Mouse (Mus musculus) fat pad, adult 2 months (tissue): ENCODE data around the gene Alad.
"Not testable (repeated sequence)": the region's sequence is repeated elsewhere in the genome, so short reads cannot be mapped to it uniquely, and the experiment has no call there.

ENCODE experiments used
- DNase-seq: peaks from one replicate; pipeline ENCODE4 v3.0.0-alpha.2; 2011; ENCODE audit warnings: low read depth, low spot score; ENCODE audit errors: extremely low read depth

The Alad gene

DNA sequence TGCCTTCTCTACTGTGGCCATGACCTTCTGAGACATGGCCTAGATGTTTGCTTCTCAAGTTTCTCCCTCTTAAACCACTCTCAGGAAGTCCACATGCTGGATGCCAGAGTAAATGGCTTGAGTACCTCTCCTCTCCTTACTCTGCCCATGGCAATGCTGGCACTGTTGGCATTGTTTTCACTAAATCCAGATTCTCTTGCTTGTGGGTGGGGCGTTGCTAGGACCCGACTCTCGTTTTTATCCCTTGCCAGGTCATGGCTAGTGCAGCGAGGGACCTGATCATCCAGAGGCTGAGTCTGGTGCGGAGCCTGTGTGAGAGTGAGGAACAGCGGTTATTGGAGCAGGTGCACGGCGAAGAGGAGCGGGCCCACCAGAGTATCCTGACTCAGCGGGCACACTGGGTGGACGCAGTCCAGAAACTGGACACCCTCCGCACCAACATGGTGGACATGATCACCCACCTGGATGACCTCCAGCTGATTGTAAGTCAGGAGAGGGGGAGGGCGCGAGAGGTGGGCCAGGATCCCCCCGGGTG is 33.5 kb downstream of the Alad start:
- no peak for DNase-seq

DNA sequence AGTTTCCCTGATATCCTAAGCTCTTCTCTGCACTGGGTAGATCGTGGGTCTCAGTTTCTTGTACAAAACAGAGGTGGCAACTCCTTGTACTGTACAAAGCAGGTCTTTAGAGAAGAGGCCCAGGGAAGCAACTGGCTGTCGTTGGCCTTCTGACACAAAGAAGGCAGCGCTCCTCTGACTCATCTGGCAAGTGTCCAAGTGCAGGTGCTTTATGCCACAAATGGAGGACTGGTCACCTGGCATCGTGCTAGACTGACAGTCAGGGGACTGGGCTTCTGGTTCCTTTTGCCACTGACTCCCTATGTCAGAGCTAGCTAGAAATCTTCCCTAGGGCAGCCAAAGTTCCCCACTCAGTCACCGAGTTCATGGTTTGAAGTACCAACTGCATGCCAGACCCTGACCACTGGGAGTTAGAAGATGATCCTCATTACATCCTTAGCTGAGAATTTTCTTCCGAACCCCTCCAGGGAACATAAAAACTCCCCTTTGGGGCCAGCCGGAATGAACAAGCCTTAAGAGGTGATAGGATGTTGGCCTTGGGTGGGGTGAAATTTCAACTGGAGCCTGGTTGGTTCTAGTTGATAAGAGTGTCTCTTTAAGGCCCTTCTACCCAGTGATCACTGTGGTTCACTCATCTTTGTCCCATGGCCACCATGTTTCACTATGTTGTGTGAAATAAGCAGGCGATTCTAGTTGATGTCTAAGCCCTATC is 34.1 kb downstream of the Alad start:
- DNase-seq, result no peak

DNA sequence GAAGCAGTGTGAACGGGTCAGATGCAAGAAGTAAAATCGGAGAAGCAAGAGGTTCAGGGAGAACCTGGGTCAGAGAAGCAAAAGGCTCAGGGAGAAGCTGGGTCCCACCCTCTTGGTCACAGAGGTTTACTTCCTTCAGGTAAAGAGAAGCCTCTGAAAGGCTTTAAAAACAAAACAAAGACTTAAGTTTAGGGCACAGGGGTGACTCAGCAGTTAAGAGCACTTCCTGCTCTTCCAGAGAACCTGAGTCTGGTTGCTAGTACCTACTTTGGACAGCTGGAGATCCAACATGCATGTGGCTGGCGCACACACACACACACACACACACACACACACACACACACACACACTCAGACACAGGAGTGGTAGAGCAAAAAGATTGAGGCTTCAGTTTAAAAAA is 34.8 kb downstream of the Alad start:
- no peak for DNase-seq

DNA sequence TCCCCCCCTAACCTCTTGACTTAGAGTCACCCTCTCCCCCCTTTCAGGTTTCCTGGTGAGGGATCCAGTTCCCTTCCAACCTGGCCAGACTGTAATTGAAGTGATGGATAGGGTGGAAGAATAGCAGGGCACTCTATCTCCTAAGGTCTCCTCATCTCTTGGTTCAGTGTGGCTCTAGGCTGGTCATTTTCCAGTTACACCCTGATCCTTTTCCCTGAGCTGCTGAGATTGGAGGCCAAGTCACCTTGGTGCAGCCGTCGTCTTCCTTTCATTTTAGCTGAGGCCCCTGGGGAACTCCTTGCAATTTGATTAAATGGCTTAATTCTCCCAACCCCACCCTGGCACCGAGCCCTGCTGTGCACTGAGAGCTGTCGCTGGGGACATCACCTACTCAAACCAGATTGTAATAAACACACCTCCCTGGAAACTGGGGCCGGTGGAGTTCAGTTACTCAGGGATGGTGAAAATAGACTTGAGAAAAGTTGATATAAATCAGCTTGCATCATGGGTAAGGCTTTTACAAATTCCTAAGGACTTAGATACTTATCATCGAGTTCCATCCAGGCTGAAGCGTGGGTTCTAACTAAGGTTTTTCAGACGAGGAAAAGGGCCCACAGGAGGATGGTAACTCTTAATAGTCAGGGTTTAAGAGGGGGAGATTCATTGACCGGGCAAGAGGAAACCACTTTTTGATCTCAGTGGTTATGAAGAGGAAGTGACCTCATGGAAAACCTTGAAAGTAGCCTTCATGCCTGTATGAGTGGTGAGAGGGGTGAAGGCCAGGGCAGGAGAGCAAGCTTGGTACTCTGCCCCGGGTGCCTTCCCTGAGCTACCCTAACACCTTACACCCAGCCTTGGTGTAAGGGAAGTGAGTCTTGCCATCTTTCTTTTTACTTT is 38.8 kb downstream of the Alad start:
- no peak for DNase-seq

DNA sequence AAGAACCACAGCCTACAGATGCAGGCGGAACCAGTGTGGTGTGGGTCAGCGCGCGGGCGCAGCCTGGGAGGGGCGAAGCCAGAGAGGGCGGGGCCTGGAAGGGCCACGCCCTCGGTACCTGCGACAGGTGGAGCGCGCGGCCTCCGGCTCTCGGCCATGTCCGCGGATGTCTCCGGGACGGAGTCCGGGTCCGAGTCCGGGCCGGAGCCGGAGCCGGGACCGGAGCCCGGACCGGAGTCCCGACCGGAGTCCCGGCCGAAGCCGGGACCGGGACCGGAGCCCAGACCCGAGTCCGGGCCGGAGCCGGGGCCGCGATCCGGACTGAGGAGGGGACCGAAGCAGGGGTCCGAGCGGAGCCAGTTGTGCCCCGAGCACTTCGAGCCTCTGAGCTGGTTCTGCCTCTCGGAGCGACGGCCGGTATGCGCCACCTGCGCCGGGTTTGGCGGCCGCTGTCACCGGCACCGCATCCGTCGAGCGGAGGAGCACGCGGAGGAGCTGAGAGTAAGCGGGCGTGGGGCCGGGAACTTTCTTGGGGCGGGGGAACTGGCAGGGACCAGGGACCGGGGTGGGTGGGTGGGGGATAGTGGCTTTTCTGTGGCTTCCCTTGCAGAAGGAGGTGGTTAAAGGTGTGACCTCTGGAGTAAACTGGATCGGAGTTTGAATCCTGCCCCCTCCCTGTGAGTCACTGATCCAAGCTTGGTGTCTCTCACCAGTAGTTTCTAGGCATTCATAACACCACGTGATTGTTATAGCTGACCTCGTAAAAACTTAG is 39.6 kb downstream of the Alad start, which contains the start of gene Bspry:
Gene Bspry, plus strand, starts transcription at position 117 of the 772 bp plus-strand sequence.
- DNase-seq, result no peak

DNA sequence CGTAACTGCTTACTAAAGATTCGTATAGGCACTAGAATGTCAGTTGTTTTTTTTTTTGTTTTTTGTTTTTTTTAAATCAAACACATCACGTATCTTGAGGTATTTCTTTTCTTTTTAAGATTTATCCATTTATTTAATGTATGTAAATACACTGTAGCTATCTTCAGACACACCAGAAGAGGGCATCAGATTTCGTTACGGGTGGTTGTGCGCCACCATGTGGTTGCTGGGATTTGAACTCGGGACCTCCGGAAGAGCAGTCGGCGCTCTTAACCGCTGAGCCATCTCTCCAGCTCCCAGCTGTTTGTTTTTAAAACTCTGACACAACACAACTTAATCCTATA is 40.2 kb downstream of the Alad start:
- DNase-seq, result not testable (repeated sequence)

DNA sequence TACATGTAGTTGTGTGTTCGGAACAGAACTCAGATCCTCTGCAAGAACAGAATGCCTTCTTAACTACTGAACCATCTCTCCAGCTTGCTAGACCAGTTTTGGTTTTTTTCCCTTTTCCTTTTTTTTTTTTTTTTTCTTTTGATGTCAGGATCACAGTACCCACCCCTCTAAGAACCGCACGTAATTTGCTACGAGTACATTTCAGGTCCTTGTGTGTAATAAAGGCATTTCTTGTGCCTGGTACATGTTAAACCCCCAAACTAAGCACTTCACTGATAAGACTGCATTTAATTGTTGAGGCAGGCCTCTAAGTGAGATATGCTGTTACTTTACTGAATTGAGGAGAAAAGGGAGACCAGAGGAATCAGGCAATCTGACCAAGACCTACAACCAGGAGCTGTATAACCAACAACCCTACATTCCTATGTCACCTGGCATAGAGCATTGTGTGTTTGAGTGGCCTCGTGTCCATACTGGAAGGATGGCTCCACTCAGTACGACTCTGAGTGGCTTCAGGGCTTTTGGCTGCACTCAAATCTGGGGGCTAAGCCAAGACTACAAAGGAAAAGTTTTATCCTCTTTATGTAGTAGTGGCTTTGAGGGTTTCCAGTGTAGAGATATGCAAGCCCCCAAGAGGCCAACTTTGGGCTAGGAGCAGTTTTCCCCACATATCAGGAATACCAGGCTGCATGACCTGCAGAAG is 42.0 kb downstream of the Alad start:
- no peak for DNase-seq

DNA sequence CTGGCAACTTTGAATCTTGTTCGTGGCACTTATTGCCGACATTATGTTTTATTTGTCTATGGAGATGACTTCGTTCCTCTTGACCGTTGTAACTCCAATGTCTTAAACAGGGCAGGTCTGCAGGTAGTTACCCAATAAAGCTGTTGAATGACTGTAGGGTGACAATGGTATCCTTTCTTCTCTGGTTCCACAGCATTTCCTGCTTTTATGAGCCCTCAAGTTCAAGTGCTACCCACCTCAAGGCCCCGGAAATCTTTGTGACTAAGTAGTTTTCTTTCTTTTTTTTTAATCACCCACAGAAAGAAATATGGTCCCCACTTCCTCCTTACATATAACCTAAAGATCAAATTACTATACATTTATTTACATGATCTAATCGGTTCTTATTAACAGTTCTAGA is 43.9 kb downstream of the Alad start:
- DNase-seq, result no peak

DNA sequence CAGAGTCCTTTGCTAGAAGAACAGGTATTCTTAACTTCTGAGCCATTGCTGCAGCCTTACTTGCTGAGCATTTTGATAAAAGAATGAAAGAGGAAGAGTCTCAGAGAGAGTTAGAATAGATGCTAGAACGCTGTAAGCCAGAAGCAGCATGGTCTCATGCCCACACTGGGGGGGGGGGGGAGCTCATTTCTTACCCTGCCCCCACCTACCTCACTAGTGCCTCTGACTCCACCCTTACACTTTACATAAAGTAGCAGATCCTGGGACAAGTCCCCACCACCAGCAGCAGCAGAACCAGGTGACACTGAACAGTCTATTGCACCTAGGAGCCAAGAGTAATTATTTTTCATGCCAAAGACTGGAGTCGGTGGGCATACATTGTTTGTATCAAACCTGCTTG is 44.6 kb downstream of the Alad start:
- DNase-seq, result no peak

DNA sequence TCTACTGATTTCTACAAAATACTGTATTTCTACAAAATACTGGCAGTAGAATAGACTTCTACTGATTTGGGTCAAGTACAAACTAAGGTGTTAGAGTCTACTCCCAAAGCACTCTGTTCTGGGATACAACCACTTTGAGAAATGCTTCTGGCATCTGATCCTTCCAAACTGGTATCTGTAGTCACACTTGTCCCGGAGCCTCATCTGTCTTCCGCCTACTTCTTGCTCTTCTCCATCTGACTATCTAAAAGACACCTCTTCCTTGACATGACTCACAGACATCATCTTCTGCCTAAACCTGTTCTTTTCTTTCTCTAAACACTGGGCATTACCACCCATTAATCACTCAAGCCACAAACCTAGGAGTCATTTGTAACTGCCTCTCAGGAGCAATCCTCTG is 47.6 kb downstream of the Alad start:
- no peak for DNase-seq

DNA sequence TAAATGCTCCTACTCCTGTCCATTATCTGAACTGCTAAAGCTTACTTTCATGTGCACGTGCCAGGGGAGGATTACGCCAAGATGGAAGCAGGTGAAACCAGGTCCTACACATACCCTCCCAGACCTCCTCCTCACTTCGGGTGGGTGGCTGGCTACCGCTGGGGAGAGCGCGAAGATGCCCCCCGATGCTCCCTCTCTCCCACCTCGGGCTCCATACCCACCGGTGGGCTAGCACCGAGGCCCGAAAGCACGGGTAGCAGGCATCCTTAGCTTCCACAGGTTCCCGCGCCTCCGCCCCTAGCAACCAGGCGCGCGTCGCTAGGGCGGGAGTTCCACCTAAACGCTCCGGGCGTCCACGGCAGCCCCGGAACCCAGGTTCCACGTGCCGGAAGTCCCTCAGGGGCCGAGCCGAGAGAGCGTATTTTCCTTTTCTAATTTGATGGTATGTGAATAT is 49.1 kb downstream of the Alad start, which contains the start of gene Wdr31:
Gene Wdr31, minus strand, starts transcription at position 299 of the 454 bp plus-strand sequence.
- DNase-seq, result no peak

DNA sequence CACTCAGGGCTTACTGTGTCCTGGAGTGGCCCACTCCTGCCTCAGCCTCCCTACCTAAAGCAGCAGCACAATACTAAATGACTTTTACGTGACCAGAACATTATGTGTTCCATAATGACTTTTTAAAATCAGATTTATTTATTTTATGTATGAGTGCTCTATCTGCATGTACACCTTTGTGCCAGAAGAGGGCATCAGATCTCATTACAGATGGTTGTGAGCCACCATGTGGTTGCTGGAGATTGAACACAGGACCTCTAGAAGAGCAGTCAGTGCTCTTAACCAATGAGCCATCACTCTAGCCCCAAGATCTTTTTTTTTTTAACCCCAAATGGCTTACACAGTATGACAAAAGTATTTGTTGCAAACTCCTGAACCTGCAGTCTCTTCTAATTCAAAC is 51.6 kb downstream of the Alad start:
- DNase-seq, result no peak

DNA sequence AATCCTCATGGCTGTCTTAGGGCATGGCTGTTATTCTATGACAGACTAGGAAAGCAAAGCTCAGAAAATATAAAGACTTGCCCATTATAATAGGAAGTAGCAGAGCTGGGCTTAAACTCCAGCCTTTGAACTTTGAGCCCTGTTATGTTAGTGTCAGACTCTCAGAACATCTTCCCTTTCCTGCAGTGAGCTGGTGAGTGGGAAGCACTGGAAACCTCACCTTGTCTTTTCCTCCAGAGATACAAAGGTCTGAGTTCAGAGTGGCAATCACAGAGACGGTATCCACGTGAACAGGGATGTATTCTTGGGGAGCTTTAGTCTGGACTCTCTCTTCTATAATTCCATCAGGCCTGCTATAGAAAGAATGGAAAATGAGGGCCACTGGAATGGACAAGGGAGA is 56.6 kb downstream of the Alad start:
- DNase-seq, result no peak

DNA sequence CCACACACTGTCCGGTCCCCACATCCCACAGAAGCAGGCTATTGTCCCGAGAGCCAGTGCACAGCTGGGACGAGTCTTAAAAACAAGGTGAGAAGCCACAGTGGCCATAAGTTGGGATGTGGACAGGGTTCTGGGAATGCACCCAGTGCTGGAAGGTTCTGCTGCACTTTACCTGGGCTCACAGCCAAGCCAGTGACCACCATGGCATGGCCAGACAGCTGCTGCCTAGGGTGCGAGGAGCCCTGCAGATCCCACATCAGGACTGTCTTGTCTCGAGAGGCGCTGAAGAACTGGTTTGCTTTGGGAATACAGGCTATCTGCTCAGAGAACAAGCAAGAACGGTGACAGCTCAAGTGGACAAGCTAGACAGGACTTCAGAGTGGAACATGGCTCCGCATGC is 59.4 kb downstream of the Alad start:
- no peak for DNase-seq
